Mouse (Mus musculus): ENCODE measurements around the gene Cabp1. TPM values are rescaled to one million over a fixed set of nuclear protein-coding genes. Genes with fewer than 3 reads are reported as not detected.

Gene Cabp1
- total and polyA plus RNA-seq, 3 experiments = 0.27 TPM; not detected in 2

GRCm38 (mm10) chr5:115190081-115190480 lies 4.1 kb downstream of the Cabp1 start:
- Histone ChIP-seq H3K36me3 (replicated peaks) (no peaks in the 10 kb centered on the region), H3K27me3 (ENCODE audit: insufficient read depth, low read length) (peaks cover 57% of the 10 kb centered on the region), H3K4me3 (ENCODE audit: low read depth, low read length) (no peak overlapping the region), H3K4me1 (ENCODE audit: insufficient read depth, low read depth, low read length) (peaks cover 11% of the 10 kb centered on the region), H3K9me3 (replicated peaks) (peaks cover 9% of the 10 kb centered on the region)
- ATAC-seq (ENCODE audit: extremely low read depth, insufficient number of reproducible peaks, low FRiP score, poor library complexity, severe bottlenecking) (no peak), DNase-seq (ENCODE audit: low spot score) (no peak)
- TF ChIP-seq POLR2AphosphoS5 (IDR thresholded peaks at IDR 0.05; ENCODE audit: insufficient replicate concordance, low read depth, low read length) = no peak
- no peak for TF ChIP-seq GATA2 (IDR thresholded peaks at IDR 0.05; ENCODE audit: borderline replicate concordance, low read depth, low read length)
- no peak for TF ChIP-seq GATA1 (IDR thresholded peaks at IDR 0.05; ENCODE audit: borderline replicate concordance, low read length)
- TF ChIP-seq TAL1 (conservative IDR thresholded peaks at IDR 0.05; ENCODE audit: low read depth, low read length) = no peak
- no peak for TF ChIP-seq CTCF (IDR thresholded peaks at IDR 0.05; ENCODE audit: low read depth, low read length)

DNA sequence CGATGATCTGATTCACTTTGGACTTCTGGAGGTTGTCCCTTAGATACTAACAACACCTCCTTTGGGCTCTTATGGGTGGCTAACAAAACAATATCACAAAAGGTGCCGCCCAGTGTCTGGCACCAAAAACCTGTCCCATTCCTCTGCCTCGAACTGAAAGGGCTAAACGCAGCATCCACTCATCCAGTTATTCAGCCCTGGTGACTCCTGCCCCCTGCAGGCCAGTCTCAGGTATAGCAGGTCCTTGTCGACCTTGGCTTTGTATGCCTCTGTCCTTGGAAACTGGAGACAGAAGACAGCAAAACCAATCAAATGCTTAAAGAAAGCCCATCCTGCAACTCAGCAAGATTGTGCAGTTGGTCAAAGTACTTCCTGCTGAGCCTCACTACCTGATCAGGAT lies 5.4 kb downstream of the Cabp1 start:
- DNase-seq (ENCODE audit: low spot score) (no peak), ATAC-seq (ENCODE audit: extremely low read depth, insufficient number of reproducible peaks, low FRiP score, poor library complexity, severe bottlenecking) (no peak)
- Histone ChIP-seq H3K36me3 (replicated peaks) (no peaks in the 10 kb centered on the region), H3K4me3 (ENCODE audit: low read depth, low read length) (no peak overlapping the region), H3K27me3 (ENCODE audit: insufficient read depth, low read length) (peaks cover 56% of the 10 kb centered on the region), H3K4me1 (ENCODE audit: insufficient read depth, low read depth, low read length) (peaks cover 14% of the 10 kb centered on the region), H3K9me3 (replicated peaks) (peaks cover 8% of the 10 kb centered on the region)
- TF ChIP-seq CTCF (IDR thresholded peaks at IDR 0.05; ENCODE audit: low read depth, low read length) (peak; percentile 65; the same call in 1 of the 2 replicates), GATA2 (IDR thresholded peaks at IDR 0.05; ENCODE audit: borderline replicate concordance, low read depth, low read length) (no peak), POLR2AphosphoS5 (IDR thresholded peaks at IDR 0.05; ENCODE audit: insufficient replicate concordance, low read depth, low read length) (no peak)

DNA sequence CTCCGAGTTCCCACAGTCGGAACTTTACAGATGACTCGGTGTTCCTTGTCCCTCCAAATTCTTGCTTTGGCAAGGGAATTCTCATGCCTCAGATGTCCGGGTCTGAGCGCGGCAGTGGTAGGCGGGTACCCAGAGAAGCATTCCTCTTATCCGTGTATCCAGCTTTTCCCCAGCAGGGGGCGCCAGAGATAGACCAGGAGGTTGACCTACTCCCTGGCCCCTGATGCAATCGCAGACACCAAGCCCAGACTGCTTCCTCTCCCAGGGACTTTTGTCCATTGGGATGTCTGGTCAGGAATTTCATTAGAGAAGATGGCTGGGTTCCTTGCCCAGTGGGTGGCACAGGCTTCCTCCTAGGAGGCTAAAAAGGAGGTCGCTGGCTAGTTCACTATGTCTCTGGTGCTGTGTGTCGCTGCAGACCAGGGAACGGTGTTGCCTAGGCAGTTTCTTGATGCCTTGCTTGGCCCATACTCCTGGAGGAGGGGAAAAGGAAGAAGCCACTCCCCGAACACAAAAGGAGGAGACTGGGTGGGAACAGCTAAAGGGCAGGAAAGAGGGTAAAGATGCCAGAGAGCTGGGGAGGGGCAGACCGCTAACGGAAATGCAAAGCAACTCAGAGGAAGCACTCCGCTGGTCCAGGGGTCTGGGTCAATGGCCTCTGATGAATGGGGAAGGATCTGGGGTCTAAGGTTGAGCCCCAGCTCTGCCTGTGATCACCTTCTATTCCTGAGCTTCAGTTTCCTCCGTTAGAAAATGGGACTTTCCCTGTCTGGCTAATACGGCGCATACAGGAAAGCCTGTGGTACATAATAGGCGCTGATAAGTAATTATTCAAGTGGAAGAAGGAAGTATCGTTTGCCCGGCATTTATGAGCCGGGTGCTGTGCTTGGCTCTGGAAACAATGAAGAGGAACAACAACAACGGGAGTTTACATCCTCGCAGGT lies 6.7 kb downstream of the Cabp1 start:
- peaks cover 23% of the 10 kb centered on the region for H3K4me1 ChIP-seq (ENCODE audit: insufficient read depth, low read depth, low read length)
- H3K36me3 ChIP-seq (replicated peaks) = no peaks in the 10 kb centered on the region
- DNase-seq (ENCODE audit: low spot score) (peak; percentile 38), ATAC-seq (ENCODE audit: extremely low read depth, insufficient number of reproducible peaks, low FRiP score, poor library complexity, severe bottlenecking) (no peak)
- no peaks in the 10 kb centered on the region for H3K9me3 ChIP-seq (replicated peaks)
- TF ChIP-seq GATA2 (IDR thresholded peaks at IDR 0.05; ENCODE audit: borderline replicate concordance, low read depth, low read length) (no peak), GATA1 (IDR thresholded peaks at IDR 0.05; ENCODE audit: borderline replicate concordance, low read length) (no peak), CTCF (IDR thresholded peaks at IDR 0.05; ENCODE audit: low read depth, low read length) (peak; percentile 54), TAL1 (conservative IDR thresholded peaks at IDR 0.05; ENCODE audit: low read depth, low read length) (no peak), POLR2AphosphoS5 (IDR thresholded peaks at IDR 0.05; ENCODE audit: insufficient replicate concordance, low read depth, low read length) (no peak)
- peaks cover 53% of the 10 kb centered on the region for H3K27me3 ChIP-seq (ENCODE audit: insufficient read depth, low read length)
- H3K4me3 ChIP-seq (ENCODE audit: low read depth, low read length) = no peak overlapping the region

- ATAC-seq (ENCODE audit: extremely low read depth, insufficient number of reproducible peaks, low FRiP score, poor library complexity, severe bottlenecking) (no peak), DNase-seq (ENCODE audit: low spot score) (no peak)
- TF ChIP-seq POLR2AphosphoS5 (IDR thresholded peaks at IDR 0.05; ENCODE audit: insufficient replicate concordance, low read depth, low read length) (no peak), GATA2 (IDR thresholded peaks at IDR 0.05; ENCODE audit: borderline replicate concordance, low read depth, low read length) (no peak), GATA1 (IDR thresholded peaks at IDR 0.05; ENCODE audit: borderline replicate concordance, low read length) (no peak), CTCF (IDR thresholded peaks at IDR 0.05; ENCODE audit: low read depth, low read length) (no peak), TAL1 (conservative IDR thresholded peaks at IDR 0.05; ENCODE audit: low read depth, low read length) (no peak)
- Histone ChIP-seq H3K4me1 (ENCODE audit: insufficient read depth, low read depth, low read length) (peaks cover 23% of the 10 kb centered on the region), H3K4me3 (ENCODE audit: low read depth, low read length) (no peak overlapping the region), H3K27me3 (ENCODE audit: insufficient read depth, low read length) (peaks cover 54% of the 10 kb centered on the region), H3K9me3 (replicated peaks) (no peaks in the 10 kb centered on the region), H3K36me3 (replicated peaks) (no peaks in the 10 kb centered on the region)
These were observed 7.7 kb downstream of the Cabp1 start for GRCm38 (mm10) chr5:115186371-115187073.

GRCm38 (mm10) chr5:115184726-115185125 lies 9.5 kb downstream of the Cabp1 start:
- Histone ChIP-seq H3K9me3 (replicated peaks) (no peaks in the 10 kb centered on the region), H3K4me3 (ENCODE audit: low read depth, low read length) (no peak overlapping the region), H3K27me3 (ENCODE audit: insufficient read depth, low read length) (peaks cover 49% of the 10 kb centered on the region), H3K4me1 (ENCODE audit: insufficient read depth, low read depth, low read length) (peaks cover 23% of the 10 kb centered on the region), H3K36me3 (replicated peaks) (no peaks in the 10 kb centered on the region)
- TF ChIP-seq GATA1 (IDR thresholded peaks at IDR 0.05; ENCODE audit: borderline replicate concordance, low read length) (no peak), GATA2 (IDR thresholded peaks at IDR 0.05; ENCODE audit: borderline replicate concordance, low read depth, low read length) (no peak), CTCF (IDR thresholded peaks at IDR 0.05; ENCODE audit: low read depth, low read length) (no peak), POLR2AphosphoS5 (IDR thresholded peaks at IDR 0.05; ENCODE audit: insufficient replicate concordance, low read depth, low read length) (no peak), TAL1 (conservative IDR thresholded peaks at IDR 0.05; ENCODE audit: low read depth, low read length) (no peak)
- ATAC-seq (ENCODE audit: extremely low read depth, insufficient number of reproducible peaks, low FRiP score, poor library complexity, severe bottlenecking) = no peak
- DNase-seq (ENCODE audit: low spot score) = no peak

DNA sequence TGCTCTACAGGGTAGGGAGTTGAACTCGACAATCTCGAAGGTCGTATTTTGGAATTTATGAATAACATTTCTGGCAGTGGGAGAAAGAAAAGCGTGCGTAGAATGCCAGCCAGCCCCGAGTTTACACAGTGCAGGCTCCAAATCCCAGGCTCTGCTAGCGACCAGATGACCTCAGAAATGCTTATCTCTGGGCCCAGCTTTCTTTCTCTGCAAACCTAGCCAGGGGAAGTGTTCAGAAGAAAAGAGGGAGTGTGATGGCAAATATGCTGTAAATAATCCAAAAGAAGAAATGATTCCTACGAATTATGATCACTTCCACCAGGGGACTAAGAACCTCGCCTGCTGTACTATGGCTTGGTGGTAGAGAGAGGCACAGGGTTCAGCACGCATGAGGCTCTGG lies 10.7 kb downstream of the Cabp1 start:
- H3K4me3 ChIP-seq (ENCODE audit: low read depth, low read length) = no peak overlapping the region
- H3K27me3 ChIP-seq (ENCODE audit: insufficient read depth, low read length) = peaks cover 53% of the 10 kb centered on the region
- TF ChIP-seq CTCF (IDR thresholded peaks at IDR 0.05; ENCODE audit: low read depth, low read length) (no peak), POLR2AphosphoS5 (IDR thresholded peaks at IDR 0.05; ENCODE audit: insufficient replicate concordance, low read depth, low read length) (no peak), GATA1 (IDR thresholded peaks at IDR 0.05; ENCODE audit: borderline replicate concordance, low read length) (no peak), TAL1 (conservative IDR thresholded peaks at IDR 0.05; ENCODE audit: low read depth, low read length) (no peak), GATA2 (IDR thresholded peaks at IDR 0.05; ENCODE audit: borderline replicate concordance, low read depth, low read length) (no peak)
- no peaks in the 10 kb centered on the region for H3K36me3 ChIP-seq (replicated peaks)
- H3K4me1 ChIP-seq (ENCODE audit: insufficient read depth, low read depth, low read length) = peaks cover 23% of the 10 kb centered on the region
- ATAC-seq (ENCODE audit: extremely low read depth, insufficient number of reproducible peaks, low FRiP score, poor library complexity, severe bottlenecking) (no peak), DNase-seq (ENCODE audit: low spot score) (no peak)
- H3K9me3 ChIP-seq (replicated peaks) = no peaks in the 10 kb centered on the region
